Mouse (Mus musculus): Measurements from ENCODE around the gene Kti12.
A peak's percentile ranks its signal among the peaks of the same experiment; 100 is the strongest.

The Kti12 gene

GRCm38 (mm10) chr4:108847715-108848504 is at the start of gene Kti12:
TSS of gene Kti12 (plus strand) at chr4:108847785.
- peak; percentile 79 for DNase-seq (ENCODE audit: inconsistent ontology term)

- DNase-seq (ENCODE audit: inconsistent ontology term): peak; percentile 63
These were observed 49.3 kb upstream of the Kti12 start for GRCm38 (mm10) chr4:108798083-108798830.

DNA sequence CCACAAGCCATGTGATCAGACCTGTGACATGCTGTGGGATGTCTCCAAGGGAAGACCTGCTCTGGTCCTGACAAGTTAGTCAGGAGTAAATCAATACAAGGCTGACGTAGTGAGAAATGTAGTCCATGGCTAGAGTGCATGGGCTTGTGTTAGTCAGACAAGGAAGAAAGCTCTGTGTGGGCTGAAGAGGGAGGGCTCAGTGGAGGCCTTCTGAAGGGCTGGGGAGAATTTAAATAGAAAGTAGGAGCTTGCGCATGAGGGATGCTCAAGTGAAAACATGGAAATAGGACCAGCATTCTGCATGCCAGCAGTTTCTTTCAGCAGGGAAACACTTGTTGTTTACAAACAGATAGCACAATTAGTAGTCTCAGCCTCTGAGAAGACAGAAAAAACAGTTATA is 44.0 kb upstream of the Kti12 start:
- no peak for DNase-seq (ENCODE audit: inconsistent ontology term)

GRCm38 (mm10) chr4:108811142-108811541 is 36.4 kb upstream of the Kti12 start:
- DNase-seq (ENCODE audit: inconsistent ontology term): no peak

- no peak for DNase-seq (ENCODE audit: inconsistent ontology term)
These were observed 36.0 kb upstream of the Kti12 start for GRCm38 (mm10) chr4:108811550-108811949.

DNA sequence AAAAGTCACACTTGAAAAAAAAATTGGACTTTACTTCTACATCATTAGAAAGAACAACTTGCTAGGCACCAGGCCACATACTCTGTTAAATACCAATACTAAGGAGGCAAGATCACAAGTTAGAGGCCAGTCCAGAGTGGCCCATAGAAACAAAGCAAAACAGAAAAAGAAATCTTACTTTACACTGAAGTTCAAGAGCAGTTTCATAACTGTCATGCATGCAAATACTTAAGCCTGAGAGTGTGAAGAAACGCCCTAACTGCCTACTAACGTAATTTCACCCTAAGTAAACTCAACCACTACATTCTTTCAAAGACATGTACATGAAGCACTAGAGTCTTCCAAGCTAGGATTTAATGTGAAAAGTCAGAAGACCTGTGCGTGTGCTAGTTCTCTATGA is 21.9 kb upstream of the Kti12 start:
- no peak for DNase-seq (ENCODE audit: inconsistent ontology term)

GRCm38 (mm10) chr4:108826096-108826495 is 21.5 kb upstream of the Kti12 start:
- DNase-seq (ENCODE audit: inconsistent ontology term): no peak

- DNase-seq (ENCODE audit: inconsistent ontology term): no peak
These were observed 20.9 kb upstream of the Kti12 start for GRCm38 (mm10) chr4:108826643-108827042.

GRCm38 (mm10) chr4:108830698-108831097 is 16.9 kb upstream of the Kti12 start:
- DNase-seq (ENCODE audit: inconsistent ontology term): peak; percentile 73

GRCm38 (mm10) chr4:108832916-108833827 is 14.4 kb upstream of the Kti12 start, which contains the start of gene Btf3l4:
TSS of gene Btf3l4 (minus strand) at chr4:108833614.
- peak; percentile 97 for DNase-seq (ENCODE audit: inconsistent ontology term)

GRCm38 (mm10) chr4:108833828-108834114 is 13.8 kb upstream of the Kti12 start:
- DNase-seq (ENCODE audit: inconsistent ontology term): no peak

DNA sequence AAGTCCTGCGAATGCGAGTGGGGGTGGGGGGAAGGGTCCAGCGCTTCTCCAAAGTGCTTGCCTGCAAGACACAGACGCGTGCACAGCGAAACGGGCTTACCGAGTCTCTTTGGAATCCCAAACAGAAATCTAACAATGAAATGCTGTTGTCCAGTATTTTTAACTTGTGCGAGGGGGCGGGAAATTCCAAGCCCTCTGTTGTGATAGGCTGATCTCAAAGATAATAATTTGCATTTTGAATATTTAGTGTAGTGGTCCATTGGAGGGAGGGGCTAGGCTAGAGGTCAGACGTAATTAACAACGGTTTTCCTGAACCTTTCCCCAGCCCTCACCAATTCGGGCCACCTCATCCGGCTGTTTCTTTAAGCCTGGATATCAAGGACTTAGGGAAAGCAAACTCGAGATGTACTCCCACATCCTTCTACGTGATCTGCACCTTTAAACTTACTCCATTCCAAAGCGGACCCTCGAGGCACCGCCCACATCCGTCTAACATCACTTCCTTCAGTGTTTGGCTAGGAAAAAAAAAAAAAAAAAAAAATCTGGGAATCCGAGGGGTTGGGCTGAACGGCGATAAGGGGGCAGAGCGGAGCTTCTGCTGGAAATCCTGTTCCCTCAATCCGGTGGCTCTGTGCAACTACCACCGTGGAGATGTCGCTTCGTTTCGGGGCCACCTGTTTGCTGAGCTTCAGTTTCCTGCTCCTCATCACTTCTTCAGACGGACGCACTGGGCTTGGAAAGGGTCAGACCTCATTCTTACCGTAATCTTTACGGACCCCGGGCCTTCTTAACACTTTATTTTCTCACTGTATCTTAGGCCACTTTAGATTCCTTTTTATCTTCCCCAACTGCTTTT is 13.2 kb upstream of the Kti12 start, which contains the start of gene Txndc12:
Gene Txndc12 (plus strand): TSS at position 487 of the 856 bp plus-strand sequence.
- DNase-seq (ENCODE audit: inconsistent ontology term): peak; percentile 94

- DNase-seq (ENCODE audit: inconsistent ontology term): no peak
These were observed 12.6 kb upstream of the Kti12 start for GRCm38 (mm10) chr4:108834971-108835311.

DNA sequence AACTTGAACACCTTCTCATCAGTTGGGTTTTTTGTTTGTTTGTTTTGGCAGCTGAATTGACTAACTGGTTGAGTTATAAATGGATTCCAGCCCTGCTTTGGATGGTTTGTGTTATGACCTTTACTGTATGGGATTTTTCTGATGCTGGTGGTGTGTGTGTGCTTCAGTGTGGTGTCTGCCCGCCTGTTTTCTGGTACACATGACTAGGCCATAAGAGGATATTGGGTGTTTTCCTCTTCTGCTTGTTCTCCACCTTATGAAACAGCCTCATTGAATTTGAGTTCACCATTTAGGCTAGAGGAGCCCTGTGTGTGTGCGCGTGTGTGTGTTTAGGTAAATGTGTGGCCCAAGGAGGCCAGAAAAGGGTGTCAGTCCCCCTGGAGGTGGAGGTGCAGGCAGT is 12.1 kb upstream of the Kti12 start:
- DNase-seq (ENCODE audit: inconsistent ontology term): peak; percentile 24

DNA sequence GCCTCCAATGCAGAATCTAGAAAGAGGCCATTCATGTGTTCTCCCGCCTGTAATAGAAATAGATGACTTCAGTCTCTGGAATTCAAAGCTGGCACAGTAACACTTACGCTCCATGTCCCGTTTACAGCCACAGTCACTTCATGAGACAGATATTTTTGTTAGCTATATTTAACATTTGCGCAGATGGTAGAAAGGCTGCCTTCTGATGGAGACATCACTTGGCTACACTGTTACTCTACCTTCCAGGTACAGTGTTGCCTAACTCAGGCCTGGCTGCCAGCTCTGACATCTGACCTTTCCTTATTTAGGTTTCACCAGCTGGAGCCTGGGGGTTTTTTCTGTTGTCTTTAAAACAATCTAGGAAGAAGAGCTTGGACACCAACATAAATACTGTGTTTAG is 9.6 kb upstream of the Kti12 start:
- DNase-seq (ENCODE audit: inconsistent ontology term): peak; percentile 77

- DNase-seq (ENCODE audit: inconsistent ontology term): no peak
These were observed 5.5 kb upstream of the Kti12 start for GRCm38 (mm10) chr4:108841920-108842578.

DNA sequence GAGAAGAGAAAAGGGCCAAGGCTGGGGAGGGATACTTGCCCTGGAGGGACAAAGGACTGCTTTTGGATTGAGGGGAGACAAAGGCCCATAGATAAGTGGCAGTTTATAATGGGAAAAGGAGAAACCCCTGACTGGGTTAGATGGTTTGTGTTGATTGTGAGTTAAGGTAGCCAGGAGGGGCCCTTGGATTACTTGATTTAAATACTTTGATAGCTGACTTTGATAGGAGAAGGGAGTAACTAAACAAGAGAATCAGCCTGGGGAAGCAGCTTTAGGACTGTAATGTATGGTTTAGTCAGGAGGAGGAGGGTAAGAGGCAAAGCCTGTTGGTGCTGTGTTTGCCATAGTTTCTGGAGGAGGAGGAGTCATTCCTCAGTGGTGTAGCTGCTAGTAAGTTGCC is 4.2 kb upstream of the Kti12 start:
- no peak for DNase-seq (ENCODE audit: inconsistent ontology term)

GRCm38 (mm10) chr4:108845824-108846569 is 1.6 kb upstream of the Kti12 start:
- DNase-seq (ENCODE audit: inconsistent ontology term): no peak

- no peak for DNase-seq (ENCODE audit: inconsistent ontology term)
These were observed 892 bp downstream of the Kti12 start, which contains the start of gene A730015C16Rik for GRCm38 (mm10) chr4:108848505-108848848. TSS of gene A730015C16Rik (minus strand) at chr4:108848619.

DNA sequence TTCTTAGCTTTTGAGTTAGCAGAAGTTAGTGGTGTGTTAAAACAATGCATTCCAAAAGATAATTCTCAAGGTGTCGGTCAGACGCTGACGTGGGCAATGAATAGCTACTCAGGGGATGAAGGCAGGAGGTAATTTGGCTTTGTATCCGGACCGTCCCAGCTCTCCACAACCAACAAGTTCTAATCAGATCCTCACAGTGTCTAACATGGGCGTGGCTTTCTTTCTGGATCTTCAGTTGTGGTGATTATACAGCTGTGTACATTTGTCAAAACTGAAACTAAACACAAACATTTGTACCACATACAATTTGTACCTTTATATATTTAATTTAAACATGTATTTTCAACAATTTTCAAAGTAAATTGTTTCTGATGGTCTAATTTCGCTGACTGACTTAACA is 19.2 kb downstream of the Kti12 start:
- DNase-seq (ENCODE audit: inconsistent ontology term): no peak
